Mouse (Mus musculus): ENCODE measurements around the gene 4930523C07Rik. TPM values are rescaled to one million over a fixed set of nuclear protein-coding genes. Genes with fewer than 3 reads are reported as not detected.

4930523C07Rik gene
- total RNA-seq, 4 experiments from 2014 or later, result 1.3 to 3.2 (median 2.1) TPM

DNA sequence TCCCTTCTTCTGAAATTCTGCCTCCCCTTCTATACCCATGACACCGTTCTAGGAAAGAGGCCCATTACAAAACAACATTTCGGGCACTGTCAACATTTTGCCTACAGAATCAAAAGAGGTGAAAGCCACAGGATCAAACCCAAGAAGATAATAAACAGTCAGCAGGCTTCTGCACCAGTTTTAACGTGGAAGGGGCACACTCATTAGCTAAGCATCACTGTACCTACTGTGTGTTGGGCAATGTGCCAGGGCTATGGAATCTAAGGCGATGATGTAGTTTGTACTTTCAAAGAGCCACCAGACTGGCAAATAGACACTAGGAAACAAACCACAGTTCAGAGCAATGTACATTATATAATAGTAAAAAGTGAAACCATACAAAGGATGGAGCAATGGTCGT is 1.8 kb downstream of the 4930523C07Rik start:
- DNase-seq (ENCODE audit: low spot score in 2 of 2), result no peak

DNA sequence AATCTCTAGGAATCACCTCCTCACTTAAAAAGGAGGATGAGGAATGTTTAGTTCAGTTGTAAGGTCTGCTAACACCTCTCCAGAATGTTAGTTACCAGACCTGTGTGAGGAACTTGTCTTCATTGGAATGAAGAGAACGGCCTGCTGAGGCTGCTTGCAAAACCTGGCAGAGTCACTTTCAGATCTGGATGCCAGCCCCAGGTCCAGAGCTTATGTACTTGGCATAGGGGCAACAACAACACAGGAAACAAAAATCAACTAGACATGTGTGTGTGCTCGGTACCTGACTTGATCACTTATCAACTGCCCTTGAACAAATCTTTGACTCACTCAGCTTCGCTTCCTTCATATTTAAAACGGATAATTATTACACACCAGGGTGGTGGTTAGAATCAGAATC is 2.6 kb downstream of the 4930523C07Rik start:
- no peak for DNase-seq (ENCODE audit: low spot score in 2 of 2)

DNA sequence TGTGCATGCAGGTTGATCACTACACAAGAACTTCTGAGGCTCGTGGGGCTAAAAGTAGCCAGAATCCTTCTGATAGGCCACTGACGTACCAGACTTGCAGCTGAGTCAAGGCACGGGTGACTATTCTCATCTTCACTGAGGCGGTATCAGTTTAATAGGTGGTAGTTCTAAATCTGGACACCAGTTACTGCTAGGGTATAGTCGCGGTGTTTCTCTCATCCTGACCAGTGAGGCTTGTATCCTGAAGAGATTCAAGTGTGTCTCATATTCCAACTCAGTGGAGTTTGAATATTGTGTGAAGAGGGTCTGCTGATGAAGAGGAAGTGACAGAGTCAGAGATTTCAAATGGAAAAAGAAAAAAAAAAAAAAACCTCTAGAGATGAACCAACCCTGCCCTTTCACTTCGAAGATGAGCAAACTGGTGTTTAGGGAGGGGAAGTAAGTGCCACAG is 3.3 kb downstream of the 4930523C07Rik start:
- no peak for DNase-seq (ENCODE audit: low spot score in 2 of 2)

DNA sequence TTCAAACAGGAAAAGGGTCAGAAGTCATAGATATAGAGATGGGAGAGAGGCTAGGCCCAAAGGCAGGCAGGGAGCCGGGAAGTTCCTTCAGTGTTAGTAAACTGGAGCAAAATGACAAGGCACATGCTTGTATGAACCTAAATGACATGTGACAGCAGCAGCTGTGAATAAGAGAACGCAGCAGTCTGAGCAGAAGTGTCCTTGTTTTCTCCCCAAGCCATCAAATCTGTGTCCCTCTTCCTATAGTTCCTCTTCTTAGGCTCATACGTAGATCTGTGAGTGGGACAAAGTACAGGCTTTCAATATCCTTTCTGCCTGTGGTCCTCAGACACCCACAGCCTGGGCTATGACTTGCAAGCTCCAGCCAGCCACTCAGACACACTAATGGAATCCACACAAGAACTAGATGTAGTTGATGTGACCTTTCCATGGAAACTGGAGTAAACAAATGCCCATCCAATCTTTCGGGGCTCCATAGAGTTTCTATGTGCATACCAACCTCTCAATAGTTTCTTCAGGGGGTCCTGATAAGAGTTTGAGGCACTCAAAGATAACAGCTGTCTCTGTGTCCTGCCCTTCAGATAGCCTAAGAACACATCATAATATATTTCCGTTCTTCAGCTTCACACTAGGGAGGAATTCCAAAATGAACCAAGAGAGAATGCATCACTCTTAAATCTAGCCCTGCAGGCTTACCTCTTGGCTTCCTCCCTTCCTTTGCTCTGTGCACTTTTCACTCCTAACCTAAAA is 5.1 kb downstream of the 4930523C07Rik start:
- DNase-seq (ENCODE audit: low spot score in 2 of 2), result no peak

DNA sequence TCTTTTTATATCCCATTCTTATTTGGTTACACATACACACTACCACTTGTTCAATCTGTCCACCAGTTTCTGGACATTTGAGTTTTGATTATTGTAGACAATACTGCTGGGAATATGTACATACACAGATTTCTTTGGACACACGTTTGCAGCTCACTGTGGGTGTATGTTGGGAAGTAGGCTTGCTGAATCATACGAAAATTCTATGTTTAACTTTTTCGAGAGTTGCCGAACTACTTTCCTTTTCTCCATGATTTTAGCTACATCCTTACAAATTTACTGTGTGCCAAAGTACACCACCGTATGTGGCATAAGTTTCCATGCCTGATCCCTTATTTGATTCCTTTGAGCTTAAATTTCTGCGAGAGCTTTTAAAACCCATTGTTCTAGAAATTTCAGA is 6.7 kb downstream of the 4930523C07Rik start:
- DNase-seq (ENCODE audit: low spot score in 2 of 2), result no peak

DNA sequence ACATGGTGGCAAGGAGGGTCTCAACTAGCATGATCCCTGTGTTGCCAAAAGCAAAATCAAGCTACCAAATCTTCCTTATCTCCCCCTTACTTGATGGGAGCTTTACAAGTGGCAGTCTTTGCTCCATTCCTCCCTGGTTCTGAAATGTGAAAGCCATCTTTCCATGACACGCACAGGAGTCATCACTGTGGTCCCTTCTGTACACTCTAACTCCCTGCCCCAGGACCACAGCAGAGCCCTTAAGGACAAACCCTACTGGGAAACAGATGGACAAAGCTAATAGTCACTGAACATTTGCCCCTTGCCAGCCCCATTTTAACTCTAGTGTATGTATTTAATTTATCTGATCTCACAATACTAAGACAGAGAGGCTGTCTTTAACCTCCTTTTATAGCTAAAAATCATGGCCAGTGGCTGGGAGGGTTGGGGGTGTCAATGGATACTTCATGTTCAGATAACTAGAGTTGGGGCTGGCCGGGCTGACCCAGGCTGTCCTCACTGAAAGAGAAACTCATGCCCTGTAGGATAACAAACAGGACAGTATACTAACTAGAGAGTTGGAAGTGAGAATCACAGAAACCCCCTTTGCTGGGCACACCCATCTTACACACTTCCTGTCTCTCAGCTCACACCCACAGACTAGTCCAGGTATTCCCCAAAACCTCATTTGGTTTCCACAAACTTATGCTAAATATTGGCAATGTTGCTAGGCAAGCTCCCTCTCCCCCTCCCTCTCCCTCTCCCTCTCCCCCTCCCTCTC is 8.6 kb downstream of the 4930523C07Rik start:
- no peak for DNase-seq (ENCODE audit: low spot score in 2 of 2)

DNA sequence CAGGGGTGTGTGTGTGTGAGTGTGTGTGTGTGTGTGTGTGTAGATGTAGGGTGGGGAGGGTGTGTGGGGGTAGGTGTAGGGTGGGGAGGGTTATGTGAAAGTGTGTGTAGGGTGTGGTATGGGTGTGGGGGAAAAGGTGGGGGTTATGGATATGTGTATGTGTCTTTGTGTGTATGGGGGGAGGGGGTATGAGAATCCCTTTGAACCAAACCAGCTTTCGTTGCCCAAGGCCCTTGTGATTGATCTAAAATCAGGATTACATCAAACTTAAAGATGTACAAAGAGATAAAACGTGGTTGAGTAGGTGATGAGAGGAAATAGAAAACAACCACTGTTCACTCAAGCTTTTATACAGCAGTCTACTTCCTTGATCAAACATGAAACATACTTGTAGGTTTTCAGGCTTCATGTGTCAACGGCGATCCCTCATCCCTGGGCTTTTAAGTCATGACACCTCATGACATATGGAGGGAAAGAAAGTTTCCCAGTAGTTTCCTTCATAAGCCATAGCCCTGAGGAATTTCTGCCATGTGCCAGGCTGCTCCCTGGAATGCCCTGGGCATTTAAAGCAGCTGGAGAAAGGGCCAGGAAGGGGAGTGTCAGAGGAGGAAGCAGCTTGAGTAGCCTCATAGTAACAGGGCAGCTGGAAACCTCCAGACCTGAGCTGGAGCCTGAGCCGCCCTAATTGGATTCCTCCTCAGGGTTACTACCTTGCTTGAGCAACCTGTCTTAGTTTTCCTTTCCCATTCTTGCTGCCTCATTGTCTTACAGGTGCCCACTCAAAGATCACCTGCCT is 9.5 kb downstream of the 4930523C07Rik start:
- DNase-seq (ENCODE audit: low spot score in 2 of 2), result no peak

DNA sequence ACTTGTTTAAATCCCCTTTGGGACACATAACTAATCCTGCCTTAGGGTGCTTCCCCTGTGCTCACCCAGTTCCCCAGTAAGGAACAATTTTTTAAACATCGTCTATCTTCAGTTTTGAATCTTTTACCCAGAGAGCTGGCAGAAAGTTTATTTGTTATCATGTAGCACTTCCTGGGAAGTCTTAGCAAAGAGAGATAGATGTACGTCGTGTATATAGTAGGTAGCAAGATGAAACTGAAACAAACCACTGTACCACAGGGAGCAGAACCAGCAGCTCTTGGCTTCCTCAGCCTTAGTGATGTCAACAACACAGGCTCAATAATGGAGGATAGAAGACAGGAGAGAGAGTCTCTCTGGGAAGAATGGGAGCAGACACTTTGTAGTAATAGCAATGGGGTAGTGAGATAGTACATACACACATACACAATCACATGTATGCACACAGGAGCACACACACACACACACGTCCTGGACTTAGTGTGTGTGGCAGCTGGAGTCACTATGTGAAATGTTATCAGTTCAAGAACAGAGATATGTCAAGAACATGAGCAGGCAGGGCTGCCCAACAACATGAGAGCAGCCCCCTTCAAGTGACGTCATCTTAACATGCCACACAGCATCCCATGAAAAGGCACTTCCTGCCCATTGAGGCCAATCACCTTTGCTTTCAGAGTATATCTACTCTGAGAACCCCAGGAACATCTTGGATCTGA is 10.3 kb downstream of the 4930523C07Rik start:
- no peak for DNase-seq (ENCODE audit: low spot score in 2 of 2)

DNA sequence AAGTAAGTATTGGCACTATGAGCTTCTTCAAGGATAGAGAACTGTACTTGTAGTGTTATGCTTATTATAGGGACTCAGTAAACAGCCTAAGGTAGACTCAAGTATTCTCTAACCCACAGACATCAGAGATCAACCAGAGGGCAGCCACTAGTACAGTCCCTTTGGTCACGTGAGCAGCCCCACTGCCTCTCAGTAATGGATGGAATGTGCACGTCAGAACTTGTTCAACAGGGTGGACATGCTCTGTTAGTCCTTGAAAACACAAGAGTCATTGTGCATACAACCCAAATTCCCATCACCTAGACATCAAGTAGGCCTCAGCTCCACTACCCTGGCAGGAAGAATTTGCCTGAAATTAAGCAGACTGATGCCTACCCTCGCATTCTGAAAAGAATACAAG is 13.5 kb downstream of the 4930523C07Rik start:
- DNase-seq (ENCODE audit: low spot score in 2 of 2), result no peak

DNA sequence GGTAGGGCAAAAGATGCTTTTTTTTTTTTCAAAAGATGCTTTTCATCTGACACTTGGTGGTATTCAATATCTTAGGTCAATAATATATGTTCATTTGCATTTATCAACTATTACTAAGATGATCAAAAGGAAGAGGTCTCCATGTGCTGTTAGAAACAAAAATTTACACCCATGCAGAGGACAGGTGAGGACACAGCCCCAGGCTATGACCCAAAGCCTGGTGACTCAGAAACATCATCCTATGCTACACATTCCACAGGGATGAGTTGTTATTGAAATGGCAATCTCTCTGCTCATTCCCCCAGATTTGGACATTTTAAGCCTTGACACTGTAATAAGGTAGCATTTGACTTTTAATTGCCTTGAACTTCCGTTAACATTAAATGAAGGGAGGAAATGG is 15.7 kb downstream of the 4930523C07Rik start:
- no peak for DNase-seq (ENCODE audit: low spot score in 2 of 2)

DNA sequence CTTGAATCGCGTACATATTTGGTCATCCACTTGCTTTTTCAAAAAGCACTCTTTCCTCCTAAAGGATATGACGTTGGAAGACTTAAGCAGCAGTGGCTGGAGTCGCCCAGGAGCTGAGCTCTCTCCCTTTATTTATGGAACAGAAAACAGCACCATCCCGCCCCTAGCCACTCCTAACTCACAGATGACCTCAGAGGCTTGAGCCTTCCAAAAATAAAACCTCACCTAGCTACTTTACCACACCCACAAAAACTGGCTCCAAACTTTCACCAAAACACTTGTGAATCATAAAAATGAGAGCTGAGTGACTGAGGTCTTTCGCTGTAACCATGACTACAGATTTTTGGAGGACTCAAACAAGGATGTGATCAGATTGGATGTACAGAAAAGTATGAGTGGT is 16.4 kb downstream of the 4930523C07Rik start:
- DNase-seq (ENCODE audit: low spot score in 2 of 2), result no peak

DNA sequence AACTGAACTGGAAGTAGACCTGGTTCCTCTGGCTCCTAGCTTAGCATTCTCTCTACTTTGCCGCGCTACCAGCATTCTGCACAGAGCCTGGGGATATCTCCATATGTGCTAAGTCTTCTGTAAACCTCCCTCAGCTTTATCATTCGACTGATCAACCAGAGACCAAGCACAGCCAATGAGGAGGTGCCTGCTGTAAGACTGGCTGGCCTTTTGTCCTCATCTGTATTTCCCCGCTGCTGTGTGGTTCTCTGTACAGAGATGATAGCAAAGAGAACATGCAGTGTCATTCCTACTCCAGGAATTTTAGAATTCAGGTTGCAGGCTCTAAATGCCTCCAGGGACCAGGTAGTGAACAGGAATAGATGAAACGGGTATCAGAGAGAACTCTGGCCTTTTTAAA is 17.1 kb downstream of the 4930523C07Rik start:
- DNase-seq (ENCODE audit: low spot score in 2 of 2), result no peak

DNA sequence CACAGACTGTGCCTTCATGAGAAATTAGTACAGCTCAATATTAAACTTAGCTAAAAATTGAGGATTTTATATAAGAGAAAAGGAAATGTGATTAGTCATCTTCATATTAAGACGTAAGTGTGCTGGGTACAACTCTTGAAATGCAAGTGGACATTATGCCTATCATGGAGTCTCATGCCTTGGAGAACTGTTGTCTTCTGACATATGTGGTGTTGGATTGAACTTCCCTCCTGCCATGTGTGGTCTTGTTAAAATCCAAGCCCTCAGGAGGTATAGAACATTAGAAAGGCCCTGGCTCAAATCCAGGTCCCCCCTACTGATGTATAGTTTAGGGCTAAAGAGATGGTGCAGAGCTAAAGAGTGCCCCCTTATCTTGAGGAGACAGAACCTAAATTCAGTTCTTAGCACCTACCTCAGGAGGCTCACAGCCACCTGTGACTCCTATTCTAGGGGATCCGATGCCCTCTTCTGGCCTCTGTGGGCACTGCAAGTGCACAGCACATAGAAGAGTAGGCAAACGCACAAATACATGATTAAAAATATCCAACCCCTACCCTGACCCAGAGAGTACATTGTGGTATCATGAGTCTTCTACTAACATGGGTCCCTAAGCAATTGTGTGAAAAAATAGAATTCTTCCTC is 17.7 kb downstream of the 4930523C07Rik start:
- no peak for DNase-seq (ENCODE audit: low spot score in 2 of 2)

DNA sequence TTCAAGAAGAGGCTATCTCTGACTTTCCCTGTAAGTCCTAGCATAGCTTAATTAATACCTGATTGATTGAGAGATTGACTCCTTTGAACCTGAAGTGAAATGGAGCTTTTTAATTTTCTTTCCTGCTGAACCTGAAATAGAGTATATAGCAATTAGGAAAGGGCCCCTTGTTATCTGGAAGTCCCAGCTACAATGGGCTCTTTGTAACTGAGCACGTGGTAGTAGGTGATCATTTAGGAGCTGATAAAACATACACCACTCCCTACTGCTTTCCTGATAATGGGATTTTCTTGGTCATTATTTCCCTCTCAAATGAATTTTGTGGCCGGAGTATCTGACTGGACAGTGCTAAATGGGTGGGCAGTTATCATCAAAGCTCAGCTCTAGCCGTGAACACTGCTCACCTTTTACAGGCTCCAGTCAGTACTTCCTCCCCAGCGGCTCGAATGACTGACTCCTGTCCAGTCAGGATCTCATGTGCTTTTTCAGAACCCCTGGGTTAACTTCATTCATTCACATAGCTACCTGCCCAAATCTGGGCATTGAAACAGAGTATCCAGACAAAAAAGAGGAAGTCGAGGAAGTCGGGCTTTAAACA is 20.5 kb downstream of the 4930523C07Rik start:
- no peak for DNase-seq (ENCODE audit: low spot score in 2 of 2)

DNA sequence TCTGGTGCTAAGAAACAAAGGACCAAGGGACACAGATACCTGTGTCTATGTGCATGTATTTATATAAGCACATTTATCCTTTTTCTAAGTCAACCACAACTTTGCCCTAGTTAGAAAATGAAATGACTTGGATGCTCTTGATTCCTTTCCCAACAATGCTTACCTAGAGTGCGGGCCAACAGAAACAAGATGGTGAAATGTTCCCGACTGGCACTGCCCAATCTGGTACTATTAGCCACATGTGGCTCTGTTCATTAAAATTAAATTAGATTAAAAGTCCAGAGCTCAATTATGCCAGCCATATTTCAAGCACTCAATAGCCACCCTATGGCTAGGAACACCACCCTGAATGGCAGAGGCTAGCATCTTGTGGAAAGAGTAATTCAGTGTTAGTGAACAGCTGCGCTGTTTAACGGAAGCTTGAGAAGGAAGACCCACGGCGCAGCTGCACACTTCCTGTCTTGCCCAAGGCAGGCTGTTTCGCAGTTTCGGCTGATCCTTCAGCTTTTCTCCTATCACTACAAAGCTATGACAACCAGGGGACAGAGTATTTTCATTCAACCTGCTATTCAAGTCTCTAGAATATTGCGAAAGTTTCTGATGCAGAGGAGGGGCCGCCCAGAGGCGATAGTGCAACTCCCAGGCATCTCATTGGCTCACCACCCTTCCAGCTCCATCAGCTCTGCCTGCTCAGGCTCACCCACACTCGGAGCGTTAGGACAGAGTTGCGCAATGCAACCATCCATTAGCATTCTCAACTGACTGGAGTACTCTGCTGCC is 34.9 kb downstream of the 4930523C07Rik start:
- DNase-seq (ENCODE audit: low spot score in 2 of 2), result no peak

DNA sequence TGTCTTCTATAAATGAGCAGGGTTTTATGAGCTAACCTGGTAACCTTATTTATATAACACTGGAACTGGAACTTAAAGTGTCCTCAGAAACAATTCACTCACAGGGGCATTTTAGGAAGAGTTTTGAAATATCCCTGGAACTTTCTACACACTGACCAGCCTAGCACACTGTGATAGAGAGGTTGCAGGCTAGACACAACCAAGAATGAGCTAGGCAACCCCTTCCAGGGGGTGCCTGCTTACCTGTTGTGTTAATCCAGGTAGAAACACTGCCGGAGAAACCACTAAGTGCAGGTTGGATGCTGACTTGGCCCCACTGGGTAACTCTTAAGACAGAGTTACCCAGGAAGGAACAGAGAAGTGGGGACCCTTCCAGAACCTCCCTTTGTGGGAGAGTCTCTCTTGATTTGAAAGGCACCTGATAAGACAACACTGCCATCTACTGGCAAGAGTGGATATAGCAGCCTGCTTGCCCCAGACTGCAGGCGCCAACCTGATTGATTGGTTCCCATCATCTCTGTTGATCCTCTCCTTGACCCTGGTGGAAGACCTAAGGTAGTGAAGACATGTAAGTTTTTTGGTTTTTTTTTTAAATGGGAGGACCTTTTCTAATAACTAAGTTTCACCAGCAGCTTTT is 36.7 kb downstream of the 4930523C07Rik start:
- peak; percentile 28 to 75 for DNase-seq (ENCODE audit: low spot score in 2 of 2)

DNA sequence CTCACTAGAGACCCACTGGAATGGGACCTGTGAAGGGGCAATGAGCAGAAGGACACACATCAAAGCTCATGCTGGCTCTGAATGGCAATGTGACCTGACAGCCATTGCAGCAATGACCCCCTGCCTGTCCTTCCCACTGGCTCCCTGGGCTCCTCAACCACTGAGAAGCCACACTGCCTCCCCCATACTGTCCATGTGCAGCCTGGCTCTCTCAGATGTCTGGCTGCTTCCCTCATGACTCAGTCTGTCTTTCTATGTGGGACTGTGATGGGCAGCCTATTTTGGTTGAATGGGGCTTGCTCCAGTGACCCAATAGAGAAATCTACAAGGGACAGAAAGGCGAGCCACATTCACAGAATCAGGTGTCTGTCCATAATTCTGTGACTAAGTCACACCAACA is 38.5 kb downstream of the 4930523C07Rik start:
- DNase-seq (ENCODE audit: low spot score in 2 of 2), result no peak

DNA sequence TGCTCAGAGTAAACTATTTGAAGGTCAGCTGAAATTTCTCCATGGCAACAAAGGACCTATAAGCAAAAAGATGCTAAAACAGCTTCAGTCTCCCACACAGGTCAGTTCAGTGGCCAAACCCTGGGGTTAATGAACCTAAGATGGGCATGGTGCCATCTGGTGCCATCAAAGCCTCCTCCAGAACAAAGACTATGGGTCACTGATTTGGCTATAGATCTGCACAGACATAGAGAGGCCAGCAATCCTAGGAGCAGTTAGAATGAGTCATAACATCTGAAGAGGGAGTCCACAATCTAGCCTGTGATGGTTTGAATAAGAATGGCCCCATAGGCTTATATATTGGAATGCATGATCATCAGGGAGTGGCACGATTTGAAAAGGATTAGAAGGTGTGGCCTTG is 40.1 kb downstream of the 4930523C07Rik start:
- DNase-seq (ENCODE audit: low spot score in 2 of 2), result no peak

DNA sequence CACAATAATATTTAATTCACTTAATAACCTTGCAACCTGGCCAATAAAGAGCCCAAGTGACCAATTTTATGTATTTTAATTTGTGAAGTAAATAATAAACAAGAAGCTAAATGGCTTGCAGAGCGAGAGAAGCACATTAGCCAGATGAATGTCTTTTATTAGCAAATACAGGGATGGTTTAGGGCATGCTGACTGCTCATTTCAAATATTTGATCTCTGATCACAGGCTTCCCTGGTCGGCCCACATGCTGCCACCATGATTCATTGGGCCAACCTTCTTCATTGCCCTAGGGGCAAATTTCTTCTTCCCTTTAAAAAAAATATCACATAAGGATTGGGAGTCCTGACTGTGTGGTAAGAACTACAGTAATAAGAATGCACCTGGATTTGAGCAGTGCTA is 42.5 kb downstream of the 4930523C07Rik start:
- no peak for DNase-seq (ENCODE audit: low spot score in 2 of 2)
